Mouse (Mus musculus) E14TG2a.4 (cell line): ENCODE results near the gene Irf2.

Source experiments
- CTCF ChIP-seq: conservative IDR thresholded peaks from 2 replicates; pipeline ENCODE4 v1.5.1; 2014; ENCODE audit warnings: low read length
- NANOG ChIP-seq: IDR thresholded peaks from 2 replicates; pipeline ENCODE4 v1.6.1; 2014; ENCODE audit warnings: borderline replicate concordance, low read length, mixed read lengths
- POU5F1 ChIP-seq: IDR thresholded peaks from 2 replicates; pipeline ENCODE4 v1.6.1; 2014; ENCODE audit warnings: low read length, borderline replicate concordance

DNA sequence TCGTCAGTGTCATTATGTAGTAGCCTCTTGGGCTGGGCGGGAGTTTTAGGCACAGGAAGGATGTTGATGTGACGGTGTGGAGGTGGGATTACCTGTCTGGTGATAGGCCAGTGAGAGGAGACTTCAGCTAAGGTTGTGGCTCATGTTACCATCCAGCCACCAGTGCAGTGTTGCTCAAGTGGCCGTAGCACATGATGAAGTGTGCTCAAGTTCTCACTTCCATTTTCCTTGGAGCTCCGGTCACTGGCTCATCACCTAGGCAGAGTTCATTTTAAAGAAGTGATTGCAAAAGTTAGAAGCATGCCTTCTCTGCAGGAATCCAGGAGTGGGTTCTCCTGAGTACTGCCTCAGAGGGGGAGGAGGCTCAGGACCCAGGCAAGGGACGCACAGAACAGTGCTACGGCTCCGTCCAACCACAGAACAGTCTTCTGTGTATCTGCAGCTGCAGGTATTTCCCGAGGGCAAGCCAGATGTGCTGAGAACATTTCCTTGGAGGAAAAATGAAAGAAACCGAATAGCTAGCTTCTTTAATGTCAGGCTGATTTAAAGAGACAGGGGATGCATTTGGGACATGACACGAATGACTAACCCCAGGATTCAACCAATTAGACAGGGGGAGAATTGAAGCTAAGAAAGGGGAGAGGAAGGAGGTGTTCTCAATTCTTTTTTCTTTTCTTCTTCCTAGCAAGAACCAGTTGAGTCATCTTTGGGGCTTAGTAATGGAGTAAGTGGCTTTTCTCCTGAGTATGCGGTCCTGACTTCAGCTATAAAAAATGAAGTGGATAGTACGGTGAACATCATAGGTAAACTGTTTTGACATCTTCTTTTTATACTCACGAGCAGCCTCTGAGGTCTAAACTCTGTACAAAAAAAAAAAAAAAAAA is 78.8 kb downstream of the Irf2 start:
- TF ChIP-seq CTCF (no peak), POU5F1 (no peak), NANOG (no peak)
